Mouse (Mus musculus): ENCODE measurements around the gene Gm35315. TPM values are rescaled to one million over a fixed set of nuclear protein-coding genes. Genes with fewer than 3 reads are reported as not detected.
A peak's percentile ranks its signal among the peaks of the same experiment; 100 is the strongest.
"Not testable (repeated sequence)": the region's sequence is repeated elsewhere in the genome, so short reads cannot be mapped to it uniquely, and the experiment has no call there.

Gene Gm35315
- polyA plus RNA-seq, 1 experiment from 2014 or later, result 0.47 TPM

- Histone ChIP-seq H3K27ac (no peak overlapping the region), H3K36me3 (replicated peaks; ENCODE audit: control insufficient read depth, insufficient read depth) (no peaks in the 10 kb centered on the region), H3K4me3 (replicated peaks; ENCODE audit: low read length) (no peak overlapping the region), H3K4me2 (replicated peaks) (no peak overlapping the region), H3K9me3 (ENCODE audit: control insufficient read depth, low read length) (peaks cover 59% of the 10 kb centered on the region), H3K27me3 (ENCODE audit: control insufficient read depth, insufficient read depth, low read length) (no peaks in the 10 kb centered on the region), H3K9ac (no peak overlapping the region), H3K4me1 (replicated peaks; ENCODE audit: control insufficient read depth, insufficient read depth, low read length) (no peaks in the 10 kb centered on the region)
- WGBS, result 86% methylated on average over 4 of the region's 4 CpGs
- DNase-seq (ENCODE audit: low spot score) (no peak), ATAC-seq (ENCODE audit: low FRiP score) (no peak)
These were observed 11.3 kb downstream of the Gm35315 start for GRCm38 (mm10) chr5:110082961-110083360.

- not testable (repeated sequence) for ATAC-seq (ENCODE audit: low FRiP score); H3K9ac ChIP-seq; H3K4me1 ChIP-seq (replicated peaks; ENCODE audit: control insufficient read depth, insufficient read depth, low read length); H3K36me3 ChIP-seq (replicated peaks; ENCODE audit: control insufficient read depth, insufficient read depth); DNase-seq (ENCODE audit: low spot score); H3K27ac ChIP-seq; H3K4me2 ChIP-seq (replicated peaks); H3K27me3 ChIP-seq (ENCODE audit: control insufficient read depth, insufficient read depth, low read length); H3K4me3 ChIP-seq (replicated peaks; ENCODE audit: low read length)
- peaks cover 43% of the 10 kb centered on the region for H3K9me3 ChIP-seq (ENCODE audit: control insufficient read depth, low read length)
- 84% methylated on average over 2 of the region's 2 CpGs for whole genome bisulfite sequencing
These were observed 21.8 kb downstream of the Gm35315 start, which contains the start of gene Gm17655 for GRCm38 (mm10) chr5:110072413-110072812. Gm17655 (minus strand) TSS chr5:110072513.

- WGBS, result 4% methylated on average over 19 of the region's 19 CpGs
- Histone ChIP-seq H3K27me3 (ENCODE audit: control insufficient read depth, insufficient read depth, low read length) (no peaks in the 10 kb centered on the region), H3K9me3 (ENCODE audit: control insufficient read depth, low read length) (peaks cover 11% of the 10 kb centered on the region; the same call in 1 of the 2 replicates)
These were observed 36.4 kb downstream of the Gm35315 start for GRCm38 (mm10) chr5:110057637-110058408.

More at GRCm38 (mm10) chr5:110057637-110058408, 36.4 kb downstream of the Gm35315 start:
- Histone ChIP-seq H3K4me3 (replicated peaks; ENCODE audit: low read length) (peak overlapping the region; percentile 49), H3K4me1 (replicated peaks; ENCODE audit: control insufficient read depth, insufficient read depth, low read length) (no peaks in the 10 kb centered on the region), H3K36me3 (replicated peaks; ENCODE audit: control insufficient read depth, insufficient read depth) (no peaks in the 10 kb centered on the region), H3K27ac (peak overlapping the region; percentile 73; the same call in 1 of the 2 replicates), H3K9ac (peak overlapping the region; percentile 62), H3K4me2 (replicated peaks) (peak overlapping the region; percentile 56)
- DNase-seq (ENCODE audit: low spot score), result peak; percentile 73
- ATAC-seq (ENCODE audit: low FRiP score), result peak; percentile 99

Other genes starting within 250 kb of the Gm35315 start
- 0.23 and 0.74 TPM in 2 replicates for gene Gm15446, start 171.0 kb downstream of the Gm35315 start, polyA plus RNA-seq (2014; fragmentation: Nextera tagmentation; extraction: Ambion mirVana)
- 21.4 and 23.4 TPM in 2 replicates for gene Zfp932, start 97.9 kb downstream of the Gm35315 start, polyA plus RNA-seq (2014; fragmentation: Nextera tagmentation; extraction: Ambion mirVana)
- 3.9 and 5.5 TPM in 2 replicates for gene Gm17655, start 21.9 kb downstream of the Gm35315 start, polyA plus RNA-seq (2014; fragmentation: Nextera tagmentation; extraction: Ambion mirVana)
- gene Plcxd1, start 5.5 kb upstream of the Gm35315 start, polyA plus RNA-seq (2014; fragmentation: Nextera tagmentation; extraction: Ambion mirVana), result 1.7 and 3.2 TPM in 2 replicates
- 53.1 and 55.9 TPM in 2 replicates for gene Gtpbp6, start 13.8 kb upstream of the Gm35315 start, polyA plus RNA-seq (2014; fragmentation: Nextera tagmentation; extraction: Ambion mirVana)
- 11.6 and 14.6 TPM in 2 replicates for gene Zfp605, start 15.7 kb upstream of the Gm35315 start, polyA plus RNA-seq (2014; fragmentation: Nextera tagmentation; extraction: Ambion mirVana)
- 86.9 and 88.2 TPM in 2 replicates for gene Chfr, start 41.4 kb upstream of the Gm35315 start, polyA plus RNA-seq (2014; fragmentation: Nextera tagmentation; extraction: Ambion mirVana)
- gene Golga3, start 82.3 kb upstream of the Gm35315 start, polyA plus RNA-seq (2014; fragmentation: Nextera tagmentation; extraction: Ambion mirVana), result 28.2 and 30.6 TPM in 2 replicates
- gene Ankle2, start 136.6 kb upstream of the Gm35315 start, polyA plus RNA-seq (2014; fragmentation: Nextera tagmentation; extraction: Ambion mirVana), result 26.1 and 27.8 TPM in 2 replicates
- 108 and 109 TPM in 2 replicates for gene Pgam5, start 175.5 kb upstream of the Gm35315 start, polyA plus RNA-seq (2014; fragmentation: Nextera tagmentation; extraction: Ambion mirVana)
- 8.8 and 9.2 TPM in 2 replicates for gene Pxmp2, start 191.8 kb upstream of the Gm35315 start, polyA plus RNA-seq (2014; fragmentation: Nextera tagmentation; extraction: Ambion mirVana)
- gene Pole, start 191.9 kb upstream of the Gm35315 start, polyA plus RNA-seq (2014; fragmentation: Nextera tagmentation; extraction: Ambion mirVana), result 8.2 and 9.8 TPM in 2 replicates
- gene P2rx2, start 248.8 kb upstream of the Gm35315 start, polyA plus RNA-seq (2014; fragmentation: Nextera tagmentation; extraction: Ambion mirVana), result 9.9 and 12.2 TPM in 2 replicates